Mouse (Mus musculus): ENCODE results near the gene Nt5dc2. TPM values are rescaled to one million over a fixed set of nuclear protein-coding genes. Genes with fewer than 3 reads are reported as not detected.

Gene Nt5dc2
- polyA plus RNA-seq, 1 experiment from 2014 or later = 179 TPM

GRCm38 (mm10) chr14:31138219-31138896 is 7.5 kb downstream of the Nt5dc2 start:
- Histone ChIP-seq H3K4me1 (ENCODE audit: control insufficient read depth, low read depth, low read length) (peaks cover 8% of the 10 kb centered on the region), H3K27ac (ENCODE audit: low read length) (no peak overlapping the region), H3K27me3 (ENCODE audit: control insufficient read depth, insufficient read depth, low read depth, low read length) (no peaks in the 10 kb centered on the region), H3K4me2 (ENCODE audit: low read depth, low read length) (no peak overlapping the region), H3K36me3 (ENCODE audit: control insufficient read depth, insufficient read depth) (peaks cover 56% of the 10 kb centered on the region), H3K4me3 (ENCODE audit: low read depth, low read length) (no peak overlapping the region), H3K9ac (ENCODE audit: low read depth, low read length) (no peak overlapping the region), H3K9me3 (replicated peaks; ENCODE audit: control insufficient read depth, low read length) (no peaks in the 10 kb centered on the region)
- ATAC-seq (ENCODE audit: low read depth) = no peak
- WGBS (ENCODE audit: insufficient replicate concordance) = 83% methylated on average over 26 of the region's 35 CpGs

- no peak overlapping the region for H3K4me3 ChIP-seq (ENCODE audit: low read depth, low read length)
- 84% methylated on average over 9 of the region's 9 CpGs for WGBS (ENCODE audit: insufficient replicate concordance)
- ATAC-seq (ENCODE audit: low read depth) = no peak
- peaks cover 3% of the 10 kb centered on the region; the same call in 1 of the 2 replicates for H3K4me1 ChIP-seq (ENCODE audit: control insufficient read depth, low read depth, low read length)
- no peaks in the 10 kb centered on the region for H3K27me3 ChIP-seq (ENCODE audit: control insufficient read depth, insufficient read depth, low read depth, low read length)
- no peak overlapping the region for H3K4me2 ChIP-seq (ENCODE audit: low read depth, low read length)
- H3K9me3 ChIP-seq (replicated peaks; ENCODE audit: control insufficient read depth, low read length) = no peaks in the 10 kb centered on the region
- peaks cover 56% of the 10 kb centered on the region for H3K36me3 ChIP-seq (ENCODE audit: control insufficient read depth, insufficient read depth)
- H3K9ac ChIP-seq (ENCODE audit: low read depth, low read length) = no peak overlapping the region
- H3K27ac ChIP-seq (ENCODE audit: low read length) = no peak overlapping the region
Observed at GRCm38 (mm10) chr14:31138897-31139429, 8.1 kb downstream of the Nt5dc2 start.

DNA sequence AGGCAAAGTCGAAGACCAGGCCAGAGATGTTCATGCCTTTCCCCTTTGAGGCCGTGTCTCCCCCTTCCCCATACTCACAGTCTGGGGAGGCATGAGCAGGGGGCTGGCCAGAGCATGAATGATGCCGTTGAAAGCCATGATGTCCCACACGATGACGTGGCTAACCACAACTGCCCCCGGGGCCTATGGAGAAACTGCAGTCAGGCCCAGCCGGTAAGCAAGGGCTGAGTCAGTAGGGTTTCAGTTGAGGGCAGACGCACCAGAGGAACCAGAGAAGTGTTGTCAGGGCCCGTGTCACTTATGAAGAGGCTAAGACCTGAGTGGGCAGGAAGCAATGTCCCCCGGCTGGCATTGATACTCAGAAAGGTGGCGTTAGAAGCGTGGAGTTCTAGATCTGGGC is 8.8 kb downstream of the Nt5dc2 start:
- H3K4me1 ChIP-seq (ENCODE audit: control insufficient read depth, low read depth, low read length) = no peaks in the 10 kb centered on the region; the same call in 1 of the 2 replicates

DNA sequence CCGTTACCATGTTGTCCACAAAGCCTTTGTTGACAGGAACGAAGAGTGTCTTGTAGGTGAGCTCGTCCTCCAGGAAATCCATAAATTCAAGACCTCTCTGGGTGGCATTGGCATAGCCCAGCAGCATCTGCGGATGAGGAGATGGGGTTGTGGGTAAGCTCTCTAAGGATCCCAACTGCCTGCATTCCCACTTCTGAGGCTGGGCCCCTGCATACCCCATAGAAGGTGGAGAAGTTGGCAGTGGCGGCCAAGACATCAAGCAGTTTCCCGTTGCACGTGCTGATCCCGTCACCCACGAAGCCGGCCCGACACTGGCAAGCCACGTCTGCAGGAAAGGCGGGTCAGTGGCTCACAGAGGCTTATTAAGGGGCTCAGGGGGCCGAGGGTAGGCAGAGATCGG is 9.3 kb downstream of the Nt5dc2 start:
- ATAC-seq (ENCODE audit: low read depth) = no peak
- H3K4me3 ChIP-seq (ENCODE audit: low read depth, low read length) = no peak overlapping the region
- H3K9me3 ChIP-seq (replicated peaks; ENCODE audit: control insufficient read depth, low read length) = no peaks in the 10 kb centered on the region
- H3K9ac ChIP-seq (ENCODE audit: low read depth, low read length) = no peak overlapping the region
- H3K4me2 ChIP-seq (ENCODE audit: low read depth, low read length) = no peak overlapping the region
- no peak overlapping the region for H3K27ac ChIP-seq (ENCODE audit: low read length)
- no peaks in the 10 kb centered on the region; the same call in 1 of the 2 replicates for H3K4me1 ChIP-seq (ENCODE audit: control insufficient read depth, low read depth, low read length)
- 75% methylated on average over 15 of the region's 15 CpGs for WGBS (ENCODE audit: insufficient replicate concordance)
- no peaks in the 10 kb centered on the region for H3K27me3 ChIP-seq (ENCODE audit: control insufficient read depth, insufficient read depth, low read depth, low read length)
- H3K36me3 ChIP-seq (ENCODE audit: control insufficient read depth, insufficient read depth) = peaks cover 53% of the 10 kb centered on the region

More for the DNA sequence above, 8.8 kb downstream of the Nt5dc2 start:
- H3K27me3 ChIP-seq (ENCODE audit: control insufficient read depth, insufficient read depth, low read depth, low read length) = no peaks in the 10 kb centered on the region
- ATAC-seq (ENCODE audit: low read depth) = no peak
- H3K9me3 ChIP-seq (replicated peaks; ENCODE audit: control insufficient read depth, low read length) = no peaks in the 10 kb centered on the region
- no peak overlapping the region for H3K4me2 ChIP-seq (ENCODE audit: low read depth, low read length)
- H3K36me3 ChIP-seq (ENCODE audit: control insufficient read depth, insufficient read depth) = peaks cover 55% of the 10 kb centered on the region
- H3K4me3 ChIP-seq (ENCODE audit: low read depth, low read length) = no peak overlapping the region
- no peak overlapping the region for H3K9ac ChIP-seq (ENCODE audit: low read depth, low read length)
- WGBS (ENCODE audit: insufficient replicate concordance) = 49% methylated on average over 12 of the region's 12 CpGs
- H3K27ac ChIP-seq (ENCODE audit: low read length) = no peak overlapping the region

DNA sequence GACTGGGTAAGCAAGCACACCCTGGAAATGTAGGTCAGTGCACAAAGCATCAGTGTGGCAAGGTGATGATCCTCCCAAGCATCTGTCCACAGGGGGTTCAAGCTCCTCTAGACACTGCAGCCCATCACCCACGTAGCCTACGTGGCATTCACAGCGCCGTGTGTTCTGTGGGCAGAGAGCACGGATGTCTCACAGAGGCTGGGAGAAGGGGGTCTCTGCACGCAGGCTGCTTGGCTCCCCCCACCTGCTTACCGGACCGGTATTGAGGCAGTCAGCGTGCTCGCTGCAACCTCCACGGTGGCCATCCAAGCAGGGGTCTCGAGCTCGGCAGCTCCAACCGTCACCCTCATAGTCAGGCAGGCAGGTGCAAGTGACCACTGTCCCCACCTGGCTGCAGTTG is 10.2 kb downstream of the Nt5dc2 start:
- WGBS (ENCODE audit: insufficient replicate concordance) = 83% methylated on average over 14 of the region's 14 CpGs
- Histone ChIP-seq H3K9ac (ENCODE audit: low read depth, low read length) (no peak overlapping the region), H3K27ac (ENCODE audit: low read length) (no peak overlapping the region), H3K4me1 (ENCODE audit: control insufficient read depth, low read depth, low read length) (no peaks in the 10 kb centered on the region; the same call in 1 of the 2 replicates), H3K9me3 (replicated peaks; ENCODE audit: control insufficient read depth, low read length) (no peaks in the 10 kb centered on the region), H3K4me2 (ENCODE audit: low read depth, low read length) (no peak overlapping the region), H3K4me3 (ENCODE audit: low read depth, low read length) (no peak overlapping the region), H3K36me3 (ENCODE audit: control insufficient read depth, insufficient read depth) (peaks cover 46% of the 10 kb centered on the region), H3K27me3 (ENCODE audit: control insufficient read depth, insufficient read depth, low read depth, low read length) (no peaks in the 10 kb centered on the region)
- ATAC-seq (ENCODE audit: low read depth) = no peak

DNA sequence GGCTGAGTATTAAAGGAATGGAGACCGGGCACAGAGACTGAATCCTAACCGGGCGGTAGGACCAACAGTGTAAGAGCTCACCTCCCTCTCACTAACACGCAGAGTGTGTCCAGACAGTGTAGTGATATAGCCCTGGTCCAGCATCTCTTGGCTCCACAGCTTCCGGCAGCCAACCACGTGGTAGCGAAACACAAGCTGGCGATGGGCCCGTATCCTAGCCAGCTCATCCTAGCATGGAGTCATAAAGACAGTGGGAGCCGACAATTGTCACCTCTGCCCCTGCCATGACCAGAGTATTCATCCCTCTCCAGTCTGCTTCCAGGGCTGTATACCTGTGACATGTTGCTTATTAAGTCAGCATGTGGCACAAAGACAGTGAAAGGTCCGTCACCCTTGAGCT is 14.8 kb downstream of the Nt5dc2 start:
- no peak for ATAC-seq (ENCODE audit: low read depth)
- no peak overlapping the region for H3K4me2 ChIP-seq (ENCODE audit: low read depth, low read length)
- H3K9ac ChIP-seq (ENCODE audit: low read depth, low read length) = no peak overlapping the region
- no peaks in the 10 kb centered on the region for H3K4me1 ChIP-seq (ENCODE audit: control insufficient read depth, low read depth, low read length)
- H3K36me3 ChIP-seq (ENCODE audit: control insufficient read depth, insufficient read depth) = peaks cover 16% of the 10 kb centered on the region
- no peaks in the 10 kb centered on the region for H3K27me3 ChIP-seq (ENCODE audit: control insufficient read depth, insufficient read depth, low read depth, low read length)
- no peak overlapping the region for H3K27ac ChIP-seq (ENCODE audit: low read length)
- no peaks in the 10 kb centered on the region for H3K9me3 ChIP-seq (replicated peaks; ENCODE audit: control insufficient read depth, low read length)
- H3K4me3 ChIP-seq (ENCODE audit: low read depth, low read length) = no peak overlapping the region
- WGBS (ENCODE audit: insufficient replicate concordance) = 77% methylated on average over 11 of the region's 11 CpGs

GRCm38 (mm10) chr14:31160196-31161150 is 29.6 kb downstream of the Nt5dc2 start:
- no peaks in the 10 kb centered on the region for H3K27me3 ChIP-seq (ENCODE audit: control insufficient read depth, insufficient read depth, low read depth, low read length)
- H3K4me2 ChIP-seq (ENCODE audit: low read depth, low read length) = peak overlapping the region; percentile 32
- H3K27ac ChIP-seq (ENCODE audit: low read length) = peak overlapping the region; percentile 72
- H3K4me1 ChIP-seq (ENCODE audit: control insufficient read depth, low read depth, low read length) = peaks cover 8% of the 10 kb centered on the region
- H3K9ac ChIP-seq (ENCODE audit: low read depth, low read length) = no peak overlapping the region
- H3K4me3 ChIP-seq (ENCODE audit: low read depth, low read length) = peak overlapping the region; percentile 19
- no peaks in the 10 kb centered on the region for H3K36me3 ChIP-seq (ENCODE audit: control insufficient read depth, insufficient read depth)
- ATAC-seq (ENCODE audit: low read depth) = peak; percentile 75
- no peaks in the 10 kb centered on the region for H3K9me3 ChIP-seq (replicated peaks; ENCODE audit: control insufficient read depth, low read length)
- 46% methylated on average over 27 of the region's 27 CpGs for WGBS (ENCODE audit: insufficient replicate concordance)

GRCm38 (mm10) chr14:31161191-31161590 is 30.3 kb downstream of the Nt5dc2 start:
- Histone ChIP-seq H3K4me1 (ENCODE audit: control insufficient read depth, low read depth, low read length) (peaks cover 10% of the 10 kb centered on the region), H3K9ac (ENCODE audit: low read depth, low read length) (no peak overlapping the region), H3K27ac (ENCODE audit: low read length) (peak overlapping the region; percentile 42; the same call in 1 of the 2 replicates), H3K9me3 (replicated peaks; ENCODE audit: control insufficient read depth, low read length) (no peaks in the 10 kb centered on the region), H3K4me3 (ENCODE audit: low read depth, low read length) (no peak overlapping the region; the same call in 1 of the 2 replicates), H3K36me3 (ENCODE audit: control insufficient read depth, insufficient read depth) (no peaks in the 10 kb centered on the region), H3K27me3 (ENCODE audit: control insufficient read depth, insufficient read depth, low read depth, low read length) (no peaks in the 10 kb centered on the region), H3K4me2 (ENCODE audit: low read depth, low read length) (peak overlapping the region; percentile 38; the same call in 1 of the 2 replicates)
- ATAC-seq (ENCODE audit: low read depth) = no peak
- WGBS (ENCODE audit: insufficient replicate concordance) = 79% methylated on average over 7 of the region's 7 CpGs
